Mouse (Mus musculus) liver, embryonic 12.5 days (tissue): Measurements from ENCODE around the gene Ublcp1. TPM values are rescaled to one million over a fixed set of nuclear protein-coding genes. Genes with fewer than 3 reads are reported as not detected.

Experiments used
- ATAC-seq: fragments of 200-750 bp; cut with Nextera tagmentation; 2 replicates; pipeline ENCODE4 v1.8.0; 2017; ENCODE audit warnings: moderate number of reproducible peaks, mild to moderate bottlenecking, moderate library complexity
- H3K27ac ChIP-seq: fragments of 300-500 bp; sonication (generic); 2 replicates; pipeline ENCODE4 v1.5.1; 2016; ENCODE audit warnings: mild to moderate bottlenecking
- H3K27me3 ChIP-seq: fragments of 300-500 bp; sonication (generic); replicated peaks from 2 replicates; pipeline ENCODE4 v1.6.1; 2016; ENCODE audit warnings: mild to moderate bottlenecking, moderate library complexity
- H3K36me3 ChIP-seq: fragments of 300-500 bp; sonication (generic); 2 replicates; pipeline ENCODE4 v1.6.1; 2016; ENCODE audit warnings: mild to moderate bottlenecking, moderate library complexity
- H3K4me1 ChIP-seq: fragments of 300-500 bp; sonication (generic); 2 replicates; pipeline ENCODE4 v1.6.1; 2016
- H3K4me2 ChIP-seq: fragments of 300-500 bp; sonication (generic); 2 replicates; pipeline ENCODE4 v1.6.1; 2016; ENCODE audit warnings: mild to moderate bottlenecking, moderate library complexity
- H3K4me3 ChIP-seq: fragments of 300-500 bp; sonication (generic); 2 replicates; pipeline ENCODE4 v1.5.1; 2016; ENCODE audit warnings: mild to moderate bottlenecking, moderate library complexity
- H3K9ac ChIP-seq: fragments of 300-500 bp; sonication (generic); 2 replicates; pipeline ENCODE4 v1.6.1; 2016; ENCODE audit warnings: mild to moderate bottlenecking, moderate library complexity
- H3K9me3 ChIP-seq: fragments of 300-500 bp; sonication (generic); replicated peaks from 2 replicates; pipeline ENCODE4 v1.6.1; 2016; ENCODE audit warnings: mild to moderate bottlenecking, moderate library complexity
- WGBS: fragments of 180-500 bp; shearing (Covaris S2); methylation state at CpG from one replicate; pipeline ENCODE4 v1.1.7; 2016; ENCODE audit not compliant: insufficient replicate concordance; 5-methylcytosine and 5-hydroxymethylcytosine counted together
- microRNA-seq: library from miRNA; unstranded; fragments of <30 nt; microRNA quantifications from one replicate; pipeline ENCODE4, GENCODE M21; 2017
- polyA plus RNA-seq: library from polyadenylated mRNA; unstranded; fragments of >200 nt; fragmentation: Nextera tagmentation; extraction: Ambion mirVana; gene quantifications from 2 replicates; pipeline ENCODE4 v1.2.1, GENCODE M21; 2016

Ublcp1 gene
- polyA plus RNA-seq, 1 experiment from 2014 or later: 41.8 TPM

GRCm38 (mm10) chr11:44410413-44410812 is 59.9 kb downstream of the Ublcp1 start:
- WGBS: 39% methylated on average over 3 of the region's 3 CpGs
- H3K27me3 ChIP-seq: peaks cover 9% of the 10 kb centered on the region; the same call in 1 of the 2 replicates
- H3K36me3 ChIP-seq: no peaks in the 10 kb centered on the region
- H3K4me2 ChIP-seq: no peak overlapping the region
- H3K9me3 ChIP-seq: no peaks in the 10 kb centered on the region
- no peak for ATAC-seq
- H3K4me3 ChIP-seq: no peak overlapping the region
- H3K4me1 ChIP-seq: no peaks in the 10 kb centered on the region
- no peak overlapping the region for H3K27ac ChIP-seq
- no peak overlapping the region for H3K9ac ChIP-seq

- 34% methylated on average over 5 of the region's 5 CpGs for WGBS
Observed at GRCm38 (mm10) chr11:44408626-44409025, 61.7 kb downstream of the Ublcp1 start.

GRCm38 (mm10) chr11:44406457-44406856 is 63.8 kb downstream of the Ublcp1 start:
- no peak overlapping the region for H3K4me2 ChIP-seq
- no peak overlapping the region for H3K4me3 ChIP-seq
- no peaks in the 10 kb centered on the region for H3K36me3 ChIP-seq
- no peak overlapping the region for H3K27ac ChIP-seq
- ATAC-seq: no peak
- H3K27me3 ChIP-seq: no peaks in the 10 kb centered on the region; the same call in 1 of the 2 replicates
- no peak overlapping the region for H3K9ac ChIP-seq
- WGBS: 61% methylated on average over 5 of the region's 5 CpGs
- no peaks in the 10 kb centered on the region for H3K4me1 ChIP-seq
- H3K9me3 ChIP-seq: no peaks in the 10 kb centered on the region

More at GRCm38 (mm10) chr11:44408626-44409025, 61.7 kb downstream of the Ublcp1 start:
- H3K9me3 ChIP-seq: no peaks in the 10 kb centered on the region
- no peak overlapping the region for H3K27ac ChIP-seq
- no peak overlapping the region for H3K4me2 ChIP-seq
- no peak overlapping the region for H3K4me3 ChIP-seq
- ATAC-seq: no peak
- peaks cover 9% of the 10 kb centered on the region; the same call in 1 of the 2 replicates for H3K27me3 ChIP-seq
- H3K36me3 ChIP-seq: no peaks in the 10 kb centered on the region
- no peak overlapping the region for H3K9ac ChIP-seq
- H3K4me1 ChIP-seq: no peaks in the 10 kb centered on the region

GRCm38 (mm10) chr11:44405961-44406360 is 64.3 kb downstream of the Ublcp1 start:
- Histone ChIP-seq H3K27ac (no peak overlapping the region), H3K9ac (no peak overlapping the region), H3K4me1 (no peaks in the 10 kb centered on the region), H3K9me3 (no peaks in the 10 kb centered on the region), H3K4me3 (no peak overlapping the region), H3K27me3 (no peaks in the 10 kb centered on the region; the same call in 1 of the 2 replicates), H3K4me2 (no peak overlapping the region), H3K36me3 (no peaks in the 10 kb centered on the region)
- 6% methylated on average over 1 of the region's 1 CpGs for WGBS
- no peak for ATAC-seq

GRCm38 (mm10) chr11:44405113-44405512 is 65.2 kb downstream of the Ublcp1 start:
- Histone ChIP-seq H3K27ac (no peak overlapping the region), H3K27me3 (peaks cover 1% of the 10 kb centered on the region; the same call in 1 of the 2 replicates), H3K9ac (no peak overlapping the region), H3K4me2 (no peak overlapping the region), H3K4me1 (no peaks in the 10 kb centered on the region), H3K9me3 (no peaks in the 10 kb centered on the region), H3K36me3 (no peaks in the 10 kb centered on the region), H3K4me3 (no peak overlapping the region)
- 71% methylated on average over 4 of the region's 4 CpGs for WGBS
- ATAC-seq: no peak

Small RNA genes within 50 kb of the gene (microRNA-seq; reads per million reads assigned to microRNA genes)
- not detected for gene Gm22121

Other genes with a start within 250 kb of the Ublcp1 start
- gene Il12b, start 70.4 kb downstream of the Ublcp1 start, polyA plus RNA-seq: 0.08 TPM in 1 of 2 replicates, not detected in the other
- 64.7 and 71.1 TPM in 2 replicates for gene Rnf145, start 48.5 kb upstream of the Ublcp1 start, polyA plus RNA-seq
- 0.26 and 0.41 TPM in 2 replicates for gene Ebf1, start 146.8 kb upstream of the Ublcp1 start, polyA plus RNA-seq